Mouse (Mus musculus) erythroblast, embryonic 14.5 days (primary cell): Measurements from ENCODE around the gene Rsad1.

Experiments used
- GATA1 ChIP-seq: IDR thresholded peaks from 2 replicates; pipeline ENCODE4 v1.6.1; 2012; ENCODE audit warnings: low read length, inconsistent platforms, mixed read lengths
- TAL1 ChIP-seq: IDR thresholded peaks from 3 replicates; pipeline ENCODE4 v1.6.1; 2012; ENCODE audit warnings: low read length, inconsistent platforms, mixed read lengths

DNA sequence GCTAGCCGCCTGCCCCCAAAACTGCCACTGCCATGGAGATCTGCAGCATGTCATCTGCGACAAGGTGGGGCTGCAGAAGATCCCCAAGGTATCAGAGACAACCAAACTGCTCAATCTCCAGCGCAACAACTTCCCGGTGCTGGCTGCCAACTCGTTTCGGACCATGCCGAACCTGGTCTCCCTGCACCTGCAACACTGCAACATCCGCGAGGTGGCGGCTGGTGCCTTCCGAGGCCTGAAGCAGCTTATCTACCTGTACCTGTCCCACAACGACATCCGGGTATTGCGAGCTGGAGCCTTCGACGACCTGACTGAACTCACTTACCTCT is 16.1 kb upstream of the Rsad1 start:
- no peak for TF ChIP-seq GATA1
- TF ChIP-seq TAL1, result no peak
